Mouse (Mus musculus) lung, postnatal 14 days (tissue): Measurements from ENCODE around the gene Rnf151.
"Not testable (repeated sequence)": the region's sequence is repeated elsewhere in the genome, so short reads cannot be mapped to it uniquely, and the experiment has no call there.

Source experiments
- DNase-seq: peaks from one replicate; pipeline ENCODE4 v3.0.0; 2021

Gene Rnf151

DNA sequence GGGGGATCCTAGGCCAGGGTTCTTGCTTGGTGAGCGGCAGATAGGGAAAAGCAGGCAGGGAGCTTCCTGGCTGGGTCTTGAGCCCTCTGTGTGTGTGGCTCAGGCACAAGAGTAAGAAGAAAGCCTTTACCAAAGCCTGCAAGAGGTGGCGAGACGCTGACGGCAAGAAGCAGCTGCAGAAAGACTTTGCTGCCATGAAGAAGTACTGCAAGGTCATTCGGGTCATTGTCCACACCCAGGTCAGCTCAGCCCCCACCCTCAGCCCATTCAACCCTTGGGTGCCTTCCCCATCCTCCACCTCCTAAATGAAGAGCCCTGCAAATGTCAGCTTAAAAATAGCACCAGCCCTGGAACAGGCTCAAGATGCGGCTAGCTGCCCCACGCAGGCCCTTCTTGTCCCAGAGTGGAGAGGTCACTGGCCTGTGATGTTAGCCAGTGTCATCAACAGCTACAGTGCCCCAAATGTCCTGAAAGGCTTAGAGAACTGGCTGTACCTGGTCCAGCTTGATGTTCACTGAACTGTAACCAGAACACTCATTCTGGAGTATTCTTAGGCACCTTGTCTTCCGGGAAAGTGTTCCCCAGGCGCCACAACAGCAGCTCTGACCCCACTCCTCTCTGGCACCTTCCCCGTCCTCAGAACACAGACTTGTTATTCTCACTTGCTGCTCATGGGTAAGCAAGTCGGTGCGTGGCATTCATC lies 14.5 kb upstream of the Rnf151 start:
- no peak for DNase-seq

DNA sequence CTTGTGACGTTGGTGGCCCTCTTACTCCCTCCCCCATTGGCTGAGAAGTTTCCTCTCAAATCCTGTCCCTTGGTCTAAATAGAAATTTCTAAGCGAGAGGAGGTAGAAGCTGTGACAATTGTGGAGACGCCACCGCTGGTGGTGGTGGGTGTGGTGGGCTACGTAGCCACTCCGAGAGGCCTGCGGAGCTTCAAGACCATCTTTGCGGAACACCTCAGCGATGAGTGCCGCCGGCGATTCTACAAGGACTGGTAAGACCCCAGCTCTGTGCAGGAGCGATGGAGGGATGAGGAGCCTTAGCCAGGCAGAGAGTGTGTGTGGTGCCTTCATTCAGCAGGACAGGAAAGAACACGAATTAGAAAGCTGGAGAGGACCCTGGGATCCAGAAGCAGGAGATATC lies 12.9 kb upstream of the Rnf151 start:
- no peak for DNase-seq

DNA sequence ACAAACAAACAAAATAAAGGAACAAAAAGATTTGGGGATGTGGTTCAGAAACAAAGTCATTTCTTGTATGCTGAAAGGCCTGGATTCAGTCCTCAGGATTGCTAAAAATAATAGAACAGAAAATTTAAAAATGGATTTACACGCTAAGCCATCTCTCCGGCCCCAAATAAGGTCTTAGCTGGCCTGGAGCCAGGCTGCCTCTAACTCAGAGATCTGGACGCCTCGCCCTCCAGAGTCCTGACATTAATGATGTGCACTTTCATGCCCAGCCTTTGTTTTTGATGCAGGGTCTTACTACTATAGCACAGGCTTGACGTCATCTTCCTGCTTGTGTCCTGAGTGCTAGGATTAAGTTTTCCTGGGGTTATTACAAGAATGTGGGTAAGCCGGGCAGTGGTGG lies 11.2 kb upstream of the Rnf151 start:
- DNase-seq: no peak

- DNase-seq: no peak
These were observed 10.3 kb upstream of the Rnf151 start for GRCm38 (mm10) chr17:24728184-24728583.

GRCm38 (mm10) chr17:24727618-24728017 lies 9.8 kb upstream of the Rnf151 start, which contains the start of gene Rpl3l:
TSS of gene Rpl3l (plus strand) at chr17:24727820.
- DNase-seq: no peak

DNA sequence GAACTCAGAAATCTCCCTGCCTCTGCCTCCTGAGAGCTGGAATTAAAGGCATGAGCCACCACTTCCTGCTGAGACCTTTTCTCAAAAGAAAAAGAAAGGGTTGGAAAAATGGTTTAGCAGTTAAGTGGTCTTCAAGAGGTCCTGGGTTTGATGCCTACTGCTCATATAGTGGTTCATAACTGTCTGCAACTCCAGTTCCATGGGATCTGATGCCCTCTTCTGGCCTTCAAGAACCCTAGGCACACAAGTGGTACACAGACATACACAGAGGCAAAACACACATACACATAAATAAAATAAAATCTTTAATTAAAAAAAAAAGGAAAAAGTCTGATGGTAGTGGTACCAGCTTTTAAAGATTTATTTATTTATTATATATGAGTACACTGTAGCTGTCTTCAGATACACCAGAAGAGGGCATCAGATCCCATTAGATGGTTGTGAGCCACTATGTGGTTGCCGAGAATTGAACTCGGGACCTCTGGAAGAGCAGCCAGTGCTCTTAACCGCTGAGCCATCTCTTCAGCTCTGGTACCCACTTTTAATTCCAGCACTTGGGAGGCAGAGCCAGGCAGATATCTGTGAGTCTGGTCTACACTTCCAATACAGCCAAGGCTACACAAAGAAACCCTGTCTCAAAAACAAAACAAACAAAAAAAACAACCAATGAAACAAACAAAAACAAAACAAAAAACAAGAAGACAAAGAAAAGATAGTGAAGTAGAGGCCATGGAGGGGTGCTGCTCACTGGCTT lies 8.0 kb upstream of the Rnf151 start:
- DNase-seq: no peak

- peak; percentile 99 for DNase-seq
These were observed 6.3 kb upstream of the Rnf151 start, which contains the start of gene Ndufb10 for GRCm38 (mm10) chr17:24724184-24724583. TSS of gene Ndufb10 (minus strand) at chr17:24724478.

- DNase-seq: no peak
These were observed 6.0 kb upstream of the Rnf151 start for GRCm38 (mm10) chr17:24723881-24724180.

- DNase-seq: no peak
These were observed 5.4 kb upstream of the Rnf151 start for GRCm38 (mm10) chr17:24723122-24723880.

- no peak for DNase-seq
These were observed 4.5 kb upstream of the Rnf151 start for GRCm38 (mm10) chr17:24722220-24722924.

DNA sequence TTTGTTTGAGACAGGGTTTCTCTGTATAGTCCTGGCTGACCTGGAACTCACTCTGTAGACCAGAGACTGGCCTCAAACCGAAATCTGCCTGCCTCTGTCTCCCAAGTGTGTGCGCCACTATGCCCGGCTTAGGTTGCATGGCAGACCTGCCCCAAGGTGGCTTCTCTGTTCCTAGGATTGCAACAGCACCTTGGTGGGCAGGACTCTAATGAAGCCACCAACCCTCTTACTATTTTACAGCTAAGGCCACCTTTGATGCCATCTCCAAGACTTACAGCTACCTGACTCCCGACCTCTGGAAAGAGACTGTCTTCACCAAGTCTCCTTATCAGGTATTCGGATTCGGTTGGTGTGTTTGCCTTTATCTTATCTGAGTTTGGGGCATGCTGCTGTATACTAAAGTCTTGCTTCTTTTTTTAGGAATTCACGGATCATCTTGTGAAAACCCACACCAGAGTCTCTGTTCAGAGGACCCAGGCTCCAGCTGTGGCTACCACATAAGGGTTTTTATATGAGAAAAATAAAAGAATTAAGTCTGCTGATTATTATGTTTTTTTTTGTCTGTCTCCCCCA lies 3.6 kb upstream of the Rnf151 start:
- not testable (repeated sequence) for DNase-seq

- not testable (repeated sequence) for DNase-seq
These were observed 2.8 kb upstream of the Rnf151 start for GRCm38 (mm10) chr17:24720616-24721015.

DNA sequence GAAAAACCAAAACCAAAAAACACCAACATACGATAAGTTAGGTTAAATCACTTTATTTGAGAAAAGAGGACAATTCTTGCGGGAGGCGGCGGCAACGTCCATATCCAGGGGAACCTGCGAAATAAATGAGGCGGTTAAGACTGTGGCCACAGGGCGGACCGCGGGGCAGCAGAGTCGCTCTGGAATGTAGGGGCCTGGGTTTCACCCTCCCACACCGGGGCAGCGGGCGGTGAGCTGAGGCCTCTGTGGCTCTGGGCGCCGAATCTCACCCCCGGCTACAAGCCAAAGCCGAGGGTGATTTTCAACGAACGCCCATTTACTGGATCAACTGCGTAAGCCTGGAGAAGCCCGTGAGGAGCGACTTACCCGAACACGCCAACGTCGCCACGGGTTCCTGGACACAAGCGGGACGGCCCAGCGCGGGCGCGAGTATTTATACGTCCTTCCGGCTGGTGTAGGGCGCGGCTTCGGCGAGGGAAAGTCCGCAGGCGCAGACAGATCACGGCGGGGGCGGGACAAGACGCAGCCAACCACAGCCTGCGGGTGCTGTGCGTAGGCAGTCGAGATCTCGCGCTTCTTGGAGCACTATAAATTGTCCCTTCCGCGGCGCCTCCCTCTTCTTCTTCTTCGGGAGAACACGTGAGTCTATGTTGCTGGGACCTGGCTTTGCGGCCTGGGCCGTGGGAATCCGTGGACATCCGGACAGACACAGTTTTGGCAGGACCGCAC lies 1.8 kb upstream of the Rnf151 start:
- peak; percentile 98 for DNase-seq

GRCm38 (mm10) chr17:24718938-24719337 lies 1.1 kb upstream of the Rnf151 start:
- not testable (repeated sequence) for DNase-seq

DNA sequence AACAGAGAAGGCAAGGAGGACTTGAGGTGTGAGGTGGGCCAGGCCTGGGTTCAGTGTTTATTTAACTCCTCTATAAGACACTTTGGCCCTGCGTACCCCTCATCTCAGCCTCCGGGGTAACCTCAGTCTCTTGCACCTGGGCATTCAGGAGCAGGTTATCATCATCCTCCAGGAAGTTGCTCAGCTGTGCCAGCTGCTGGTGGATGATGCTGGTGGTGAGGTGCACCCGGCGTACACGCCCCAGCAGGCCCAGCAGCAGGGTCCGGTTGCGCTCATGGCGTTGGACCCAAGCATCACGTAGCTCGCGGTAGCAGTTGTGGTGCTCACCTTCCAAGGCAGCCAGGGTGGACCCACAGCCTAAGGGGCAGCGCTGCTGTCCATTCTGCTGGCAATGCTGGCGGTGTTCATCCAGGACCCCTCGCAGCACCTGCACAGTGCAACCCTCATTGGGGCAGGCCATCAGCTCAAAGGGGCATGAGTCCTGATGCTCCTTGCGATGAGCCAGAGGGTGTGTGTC lies 1.6 kb downstream of the Rnf151 start:
- DNase-seq: no peak

- DNase-seq: no peak
These were observed 2.3 kb downstream of the Rnf151 start for GRCm38 (mm10) chr17:24715556-24715955.

DNA sequence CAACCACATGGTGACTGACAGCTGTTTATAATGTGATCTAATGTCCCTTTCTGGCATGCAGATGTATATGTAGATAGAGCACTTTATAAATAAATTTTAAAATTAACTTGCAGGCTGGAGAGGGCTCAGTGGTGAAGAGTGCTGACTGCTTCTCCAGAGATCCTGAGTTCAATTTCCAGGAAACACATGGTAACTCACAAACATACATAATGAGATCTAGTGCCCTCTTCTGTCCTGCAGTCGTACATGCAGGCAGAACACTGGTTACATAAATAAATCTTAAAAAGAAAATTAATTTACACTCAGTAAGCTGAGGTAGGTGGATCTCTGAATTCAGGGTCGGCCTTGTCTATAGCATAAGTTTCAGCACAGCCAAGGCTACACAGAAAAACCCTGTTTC lies 9.2 kb downstream of the Rnf151 start:
- DNase-seq: no peak

DNA sequence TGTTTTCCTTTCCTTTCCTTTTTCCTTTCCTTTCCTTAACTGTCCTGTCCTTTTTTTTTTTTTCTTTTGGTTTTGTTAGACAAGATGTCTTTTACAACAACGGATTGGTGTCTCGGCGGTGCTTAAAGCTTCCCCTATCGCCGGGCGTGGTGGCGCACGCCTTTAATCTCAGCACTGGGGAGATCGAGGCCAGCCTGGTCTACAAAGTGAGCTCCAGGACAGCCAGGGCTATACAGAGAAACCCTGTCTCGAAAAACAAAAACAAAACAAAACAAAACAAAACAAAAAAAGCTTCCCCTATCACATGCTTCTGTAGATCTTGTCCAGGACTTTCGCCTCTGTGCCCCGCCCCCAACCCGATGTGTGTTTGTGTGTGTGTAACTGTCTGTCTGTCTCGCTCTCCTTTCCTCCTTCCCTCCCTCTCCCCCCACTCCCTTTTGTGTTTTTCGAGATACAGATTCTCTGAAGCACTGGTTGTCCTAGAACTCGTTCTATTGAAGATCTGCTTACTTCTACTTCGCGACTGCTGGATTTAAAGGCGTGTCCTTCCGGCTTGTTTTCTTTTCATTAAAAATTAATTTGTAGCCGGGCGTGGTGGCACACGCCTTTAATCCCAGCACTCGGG lies 9.9 kb downstream of the Rnf151 start:
- DNase-seq: no peak

DNA sequence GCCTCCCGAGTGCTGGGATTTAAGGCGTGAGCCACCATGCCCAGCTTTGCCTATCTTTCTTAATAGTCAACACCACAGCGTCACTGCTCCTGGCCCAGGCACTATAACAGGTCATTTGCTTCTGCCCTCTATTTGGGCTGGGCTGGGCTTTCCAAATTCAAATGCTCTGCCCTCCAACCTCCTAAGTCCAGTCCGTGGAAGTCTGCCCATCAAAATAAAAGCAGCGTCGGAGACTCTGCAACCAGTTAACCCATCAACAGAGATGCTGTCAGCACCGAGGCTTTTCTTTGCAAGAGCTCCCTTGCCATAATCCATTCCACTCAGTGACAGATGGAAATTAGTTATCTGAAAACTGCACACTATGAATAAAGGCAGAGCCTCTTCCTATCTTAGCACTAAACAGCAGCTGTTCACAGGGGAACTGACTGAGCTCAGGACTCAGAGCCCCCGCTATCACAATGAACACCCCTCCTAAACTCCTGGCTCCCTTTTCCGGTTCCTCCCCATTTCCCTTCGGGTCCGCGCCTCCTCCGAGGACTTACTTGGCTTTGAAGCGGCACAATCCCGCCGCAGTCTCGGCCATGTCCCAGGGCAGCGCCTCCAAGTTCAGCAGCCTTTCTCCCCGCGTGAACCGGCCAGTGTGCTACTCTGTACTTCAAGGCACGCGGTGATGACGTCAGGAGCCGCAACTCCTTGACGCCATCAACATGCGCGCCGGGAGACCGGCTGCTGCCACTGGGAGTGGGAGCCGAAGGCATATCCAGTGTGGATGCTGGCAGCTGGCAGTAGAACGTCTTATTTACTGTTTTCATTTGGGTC lies 10.7 kb downstream of the Rnf151 start, which contains the start of gene Tbl3:
Gene Tbl3 (minus strand): TSS at position 679 of the 819 bp plus-strand sequence.
- DNase-seq: peak; percentile 95

- DNase-seq: no peak
These were observed 12.0 kb downstream of the Rnf151 start for GRCm38 (mm10) chr17:24705821-24706220.
